Mouse (Mus musculus) cerebellum, adult 8-10 months (tissue): Measurements from ENCODE around the gene Lbhd2.

Source experiments
- DNase-seq: peaks from one replicate; pipeline ENCODE4 v3.0.0; 2022

Lbhd2 gene

GRCm38 (mm10) chr12:111450359-111450758, 43.8 kb downstream of the Lbhd2 start:
- no peak for DNase-seq

GRCm38 (mm10) chr12:111451561-111451960, 45.0 kb downstream of the Lbhd2 start:
- no peak for DNase-seq

GRCm38 (mm10) chr12:111454021-111454420, 47.4 kb downstream of the Lbhd2 start:
- no peak for DNase-seq

GRCm38 (mm10) chr12:111454543-111455280, 48.1 kb downstream of the Lbhd2 start:
- no peak for DNase-seq

GRCm38 (mm10) chr12:111455311-111455846, 48.8 kb downstream of the Lbhd2 start:
- no peak for DNase-seq

- DNase-seq = no peak
These were observed 49.3 kb downstream of the Lbhd2 start for GRCm38 (mm10) chr12:111455860-111456259.

- no peak for DNase-seq
These were observed 51.1 kb downstream of the Lbhd2 start for GRCm38 (mm10) chr12:111457742-111458141.
